Mouse (Mus musculus) layer of hippocampus, postnatal 36 days (tissue): ENCODE results near the gene H1foo. TPM values are rescaled to one million over a fixed set of nuclear protein-coding genes. Genes with fewer than 3 reads are reported as not detected.

Experiments
- DNase-seq, 2 experiments: peaks; one replicate each; pipeline ENCODE4 v3.0.0; 2022
- total RNA-seq, 2 experiments: library from RNA; stranded (reverse); gene quantifications; 2 replicates each; pipeline ENCODE4 v1.2.3; 2021

H1foo gene
- total RNA-seq, 2 experiments from 2014 or later: not detected

DNA sequence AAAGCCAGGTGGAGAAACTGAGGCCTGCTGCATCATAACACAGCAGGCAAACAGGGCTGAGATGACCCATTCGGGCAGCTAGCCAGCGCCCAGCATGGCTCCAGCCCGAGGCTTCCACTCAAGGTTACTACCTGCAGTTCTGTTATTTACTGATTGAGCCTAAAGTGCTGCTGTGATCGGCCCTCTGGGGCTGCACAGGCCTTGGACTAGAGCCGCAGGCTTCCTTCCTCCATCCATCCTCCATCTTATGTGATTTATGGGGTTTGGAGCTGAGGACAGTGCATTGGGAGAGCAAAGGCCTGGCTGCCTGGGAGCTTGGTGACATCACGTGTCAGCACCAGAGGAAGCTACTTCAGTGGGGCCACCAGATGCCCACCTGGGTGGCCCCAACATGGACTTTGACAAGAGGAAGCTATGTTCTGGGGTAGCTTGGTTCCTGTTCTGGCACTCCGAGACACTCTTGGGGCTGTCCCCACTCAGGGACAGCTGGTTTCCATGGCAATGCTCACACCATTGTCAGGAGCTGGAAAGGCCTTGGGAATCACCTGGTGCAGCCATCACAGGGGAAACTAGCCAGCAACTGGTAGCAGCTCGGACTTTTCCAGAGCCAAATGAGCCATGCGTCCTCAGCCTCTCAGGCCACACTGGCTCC is 42.5 kb downstream of the H1foo start:
- no peak for DNase-seq

DNA sequence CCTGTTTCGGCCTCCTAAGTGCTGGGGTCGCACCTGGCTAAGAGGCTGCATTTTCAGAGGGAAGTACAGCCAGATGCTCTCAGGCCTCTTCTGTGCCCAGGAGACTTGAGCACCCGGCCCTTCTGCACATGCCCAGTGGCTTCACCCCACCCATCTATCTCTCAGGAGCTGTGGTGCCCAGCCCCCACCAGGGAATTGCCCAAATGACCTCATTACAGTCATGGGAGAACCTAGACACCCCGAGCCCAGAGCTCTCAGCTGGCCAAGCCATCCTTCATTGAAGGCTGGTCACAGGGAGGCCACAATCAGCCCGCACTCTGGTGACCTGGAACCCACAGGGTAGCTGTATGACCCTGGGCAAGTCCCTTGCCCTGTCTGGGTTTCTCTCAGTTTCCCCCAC is 44.3 kb downstream of the H1foo start:
- no peak for DNase-seq

DNA sequence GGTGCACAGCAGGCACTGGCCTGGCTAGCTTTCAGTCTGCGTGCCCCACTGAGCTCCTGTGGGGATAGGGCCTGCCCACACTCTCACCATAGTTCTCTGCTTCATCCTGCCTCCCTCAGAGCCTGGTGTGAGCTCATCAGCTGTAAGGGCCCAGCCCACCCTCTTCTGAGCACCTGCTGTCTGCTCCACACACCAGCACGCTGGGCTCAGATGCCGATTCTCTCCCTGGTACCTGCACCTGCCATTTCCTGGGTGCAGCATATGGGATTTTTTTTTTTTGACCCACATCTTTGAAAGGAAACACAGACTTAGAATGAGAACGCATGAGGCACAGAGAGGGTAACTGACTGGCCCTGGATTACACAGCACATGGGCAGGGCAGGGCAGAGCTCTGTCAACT is 44.9 kb downstream of the H1foo start:
- no peak for DNase-seq

DNA sequence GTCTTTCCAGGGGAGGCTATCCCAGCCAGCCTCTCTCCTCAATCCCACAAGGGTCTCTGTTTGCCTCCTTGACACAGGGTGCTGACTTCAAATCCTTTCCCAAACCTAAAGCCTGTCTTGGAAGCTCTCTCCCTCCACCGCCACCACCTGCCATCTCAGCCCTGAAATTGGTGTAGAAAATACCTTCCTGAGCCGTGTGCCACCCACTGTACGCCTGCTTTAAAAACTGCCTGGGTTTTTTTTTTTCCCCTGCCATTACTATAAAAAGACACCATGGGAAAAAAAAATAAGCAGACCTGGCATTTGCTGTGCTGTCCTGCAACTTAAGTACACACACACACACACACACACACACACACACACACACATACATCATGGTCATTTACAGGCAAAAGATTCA is 45.3 kb downstream of the H1foo start:
- no peak for DNase-seq

DNA sequence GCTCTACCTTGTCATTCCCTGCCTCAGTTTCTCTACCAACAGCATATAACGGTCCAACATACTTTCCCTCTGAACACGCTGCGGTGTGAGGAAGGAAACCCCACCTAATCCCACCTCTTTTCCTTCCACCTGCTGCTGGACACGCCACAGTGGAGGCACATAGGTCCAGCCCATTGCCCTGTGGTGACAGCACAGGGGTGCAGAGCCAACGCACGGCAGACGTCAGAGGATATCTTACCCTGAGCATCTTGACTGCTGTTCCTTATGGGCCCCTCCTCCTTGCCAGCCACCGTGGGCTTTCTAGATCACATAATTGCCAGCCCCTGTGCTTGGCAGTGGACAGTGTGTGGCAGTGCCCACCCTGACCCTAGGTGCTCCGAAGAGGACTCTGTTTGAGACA is 45.7 kb downstream of the H1foo start:
- DNase-seq: no peak

DNA sequence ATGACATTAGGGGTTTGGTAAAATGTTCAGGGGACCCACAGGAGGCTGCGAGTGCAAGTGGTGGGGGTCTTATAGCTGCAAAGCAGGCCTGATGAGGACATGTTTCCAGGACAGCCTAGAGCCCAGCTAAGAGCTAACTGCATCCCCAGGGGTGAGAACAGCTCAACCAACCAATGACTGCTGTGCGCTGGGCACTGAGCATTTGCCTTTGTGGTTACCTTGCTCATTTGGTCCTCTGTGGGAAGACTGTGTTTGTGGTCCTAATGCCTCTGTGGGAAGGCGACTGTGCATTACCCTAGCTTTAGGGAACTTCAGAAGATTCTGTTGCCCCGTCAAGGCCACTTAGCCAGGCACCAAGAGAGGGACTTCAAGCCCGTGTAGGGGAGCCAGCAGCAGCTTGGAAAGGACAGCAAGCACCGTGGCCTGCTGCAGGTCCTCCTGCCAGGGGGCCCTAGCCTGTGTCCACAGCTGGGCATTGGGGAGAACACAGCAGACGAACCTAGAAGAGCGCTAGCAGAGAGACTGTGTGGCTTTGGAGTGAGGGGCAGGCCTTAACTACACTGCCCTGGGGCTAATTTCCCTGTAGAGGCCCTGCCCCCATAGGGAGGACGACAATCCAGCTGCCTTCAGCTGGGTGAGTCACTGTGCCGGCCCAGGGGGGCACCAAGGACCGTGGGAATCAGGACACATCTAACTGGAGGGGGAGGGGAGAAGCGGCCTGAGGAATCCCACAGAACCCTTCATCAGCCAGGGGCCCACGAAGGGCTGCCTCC is 46.6 kb downstream of the H1foo start:
- DNase-seq: no peak

DNA sequence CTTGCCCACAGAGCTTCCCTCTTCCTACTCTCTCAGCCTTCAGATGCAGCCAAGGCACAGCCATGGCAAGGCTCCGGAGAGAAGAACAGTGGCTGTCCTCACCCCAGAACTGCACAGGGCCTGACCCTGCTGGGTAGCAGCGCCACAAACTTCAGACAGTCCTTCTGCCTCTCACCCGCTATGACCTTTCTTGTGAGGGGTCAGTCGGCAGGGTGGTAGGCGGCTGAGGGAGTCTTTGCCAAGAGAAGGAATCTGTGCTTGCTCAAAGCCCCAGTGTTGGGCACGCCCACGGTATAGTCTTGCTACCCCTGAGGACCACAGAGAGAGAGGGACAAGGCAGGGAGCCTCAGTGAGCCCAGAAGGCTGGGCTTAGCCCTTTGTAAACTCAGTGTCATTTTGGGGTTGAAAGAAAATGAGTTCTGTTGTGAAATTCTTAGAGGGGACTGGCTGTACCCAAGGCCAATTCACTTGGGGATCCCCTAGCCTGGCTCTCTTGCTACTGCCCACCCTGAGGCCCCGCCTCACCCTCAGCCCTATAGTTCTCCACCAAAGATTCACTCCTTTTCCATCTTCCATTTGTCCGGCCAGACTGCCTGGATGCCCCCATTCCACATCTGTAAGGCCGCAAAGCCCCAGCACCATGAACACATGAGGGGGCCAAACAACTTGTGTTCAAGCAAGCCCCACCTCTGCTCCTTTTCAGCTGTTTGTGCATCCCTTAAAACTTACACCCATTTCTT is 47.3 kb downstream of the H1foo start:
- DNase-seq: no peak

DNA sequence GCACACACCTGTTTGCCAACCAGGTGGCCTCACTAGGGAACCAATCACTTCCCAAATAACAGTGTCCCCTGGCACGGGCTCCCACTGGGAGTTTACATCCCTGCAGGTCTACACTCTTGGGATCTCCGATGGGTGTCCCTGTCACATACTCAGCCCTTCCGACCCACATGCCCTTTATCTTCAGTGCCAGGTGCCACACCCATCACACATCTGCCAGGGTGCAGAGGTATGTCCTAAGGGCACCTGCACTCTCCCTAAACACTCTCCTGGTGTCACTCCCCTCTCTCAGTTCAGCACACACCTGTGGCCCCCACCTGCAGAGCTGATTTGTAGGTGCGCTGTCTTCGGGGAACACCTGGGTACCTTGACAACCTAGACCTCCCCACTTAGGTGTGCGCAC is 48.2 kb downstream of the H1foo start:
- no peak for DNase-seq

DNA sequence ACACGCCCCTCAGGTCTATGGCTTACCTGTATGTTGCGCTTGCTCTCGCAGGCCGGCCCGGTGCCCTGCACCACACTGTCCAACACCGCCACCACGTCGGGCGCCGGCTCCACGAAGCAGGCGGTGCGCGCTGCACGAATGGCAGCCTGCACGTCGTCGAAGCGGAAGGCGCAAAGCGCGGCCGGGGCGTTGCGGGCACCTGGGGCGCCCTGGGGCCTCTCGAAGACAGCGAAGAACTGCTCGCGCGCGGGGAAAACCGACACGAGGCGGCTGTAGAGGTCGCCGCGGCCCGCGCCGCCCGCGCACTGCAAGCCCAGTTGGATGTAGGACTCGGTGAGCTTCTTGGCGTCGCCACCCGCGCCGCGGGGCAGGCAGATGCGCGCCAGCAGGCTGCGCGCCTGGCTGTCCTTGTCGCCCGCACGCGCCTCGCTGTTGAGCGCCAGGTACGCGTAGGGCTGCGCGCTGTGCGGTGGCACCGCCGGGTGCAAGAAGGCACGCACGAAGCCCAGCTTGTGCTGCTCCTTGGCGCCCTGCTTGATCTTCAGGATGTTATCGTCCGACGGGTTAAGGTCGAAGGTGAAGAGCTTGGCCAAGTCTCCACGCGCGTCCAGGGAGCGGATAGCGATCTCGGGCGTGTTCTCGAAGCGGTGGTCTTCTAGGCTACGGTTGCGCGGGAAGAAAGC is 48.9 kb downstream of the H1foo start:
- DNase-seq: no peak

DNA sequence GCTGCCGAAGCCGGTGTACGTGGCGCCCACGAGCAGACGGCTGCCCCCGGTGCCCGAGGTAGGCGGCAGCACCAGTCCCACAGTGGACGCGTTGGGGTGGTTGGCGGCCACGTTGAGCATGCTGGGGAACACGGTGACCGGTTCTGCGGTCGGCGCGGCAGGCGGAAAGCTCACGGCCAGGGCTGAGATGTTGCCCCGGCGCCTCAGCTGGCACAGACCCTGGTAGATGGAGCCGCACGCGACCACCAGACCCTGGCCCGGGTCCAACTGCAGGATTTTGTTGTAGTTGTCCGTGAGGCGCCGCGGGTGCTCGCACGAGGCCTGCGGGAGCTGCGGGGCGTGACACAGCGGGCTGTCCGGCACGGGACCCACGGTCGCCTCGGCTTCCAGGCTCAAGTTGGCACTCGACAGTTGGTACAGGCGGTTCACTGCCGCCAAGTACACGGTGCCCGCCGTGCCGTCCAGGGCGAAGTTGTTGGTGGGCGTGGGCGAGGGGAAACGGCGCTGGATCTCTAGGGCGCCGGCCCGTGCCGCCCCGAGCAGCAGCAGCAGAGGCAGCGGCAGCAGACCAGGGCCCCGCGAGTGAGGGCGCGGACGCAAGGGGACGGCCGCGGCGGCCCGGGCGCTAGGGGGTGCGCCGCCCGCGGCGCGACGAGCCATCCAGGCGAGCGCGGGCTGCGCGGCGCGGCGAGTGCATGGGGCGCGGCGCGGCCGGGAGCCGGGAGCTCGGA is 49.6 kb downstream of the H1foo start:
- DNase-seq: no peak

DNA sequence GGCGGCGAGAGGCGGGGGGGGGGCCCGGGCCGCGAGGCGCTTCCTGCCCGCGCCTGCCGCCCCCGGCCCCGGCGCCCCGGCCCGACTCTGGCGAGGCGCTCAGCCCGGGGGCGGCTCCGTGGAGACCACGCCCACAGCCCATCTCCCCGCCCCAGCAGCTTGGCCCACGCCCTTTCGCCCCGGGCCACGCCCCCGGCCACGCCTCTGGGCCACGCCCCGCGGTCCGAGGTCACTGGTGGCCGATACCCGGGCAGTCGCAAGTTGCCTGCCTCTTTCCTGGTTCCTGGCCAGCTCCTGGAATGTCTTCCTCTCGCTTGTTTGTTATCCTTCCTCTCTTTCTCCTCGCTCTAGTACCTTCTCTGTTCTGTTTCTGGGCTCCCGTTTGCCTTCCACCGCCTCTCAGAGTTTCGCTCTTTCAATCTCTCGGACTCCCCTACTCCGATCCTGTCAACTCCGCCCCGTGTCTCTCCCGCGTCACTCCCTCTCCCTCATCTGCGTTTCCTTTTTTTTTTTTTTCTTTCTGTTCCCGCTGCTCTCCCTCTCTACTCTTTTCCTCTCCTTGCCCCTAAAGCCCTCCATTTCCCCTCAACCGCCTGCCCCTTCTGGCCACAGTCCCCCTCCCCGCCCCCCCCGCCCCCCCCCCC is 50.3 kb downstream of the H1foo start, which contains the start of gene Plxnd1:
Gene Plxnd1, minus strand, starts transcription at position 129 of the 644 bp plus-strand sequence.
- peak; percentile 83 to 85 for DNase-seq

DNA sequence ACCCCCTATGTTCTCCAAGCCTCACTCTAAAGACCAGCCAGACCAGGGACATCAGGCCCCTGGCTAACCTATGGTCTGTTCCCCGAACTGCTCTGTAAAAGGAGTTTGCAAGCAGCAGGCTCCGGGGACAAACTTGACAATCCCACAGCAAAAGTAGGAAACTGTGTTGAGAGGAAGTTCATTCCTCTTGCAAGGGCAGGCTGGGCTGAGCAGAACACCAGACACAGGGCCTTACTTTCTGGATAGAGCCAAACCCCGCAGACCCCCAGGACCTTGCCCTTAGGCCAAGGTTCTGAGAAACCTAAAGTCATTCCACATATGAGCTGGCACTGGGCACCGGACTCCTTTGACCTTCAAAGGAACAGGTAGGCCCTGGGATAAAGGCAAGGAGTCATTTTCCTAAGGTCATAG is 50.8 kb downstream of the H1foo start:
- DNase-seq: no peak

DNA sequence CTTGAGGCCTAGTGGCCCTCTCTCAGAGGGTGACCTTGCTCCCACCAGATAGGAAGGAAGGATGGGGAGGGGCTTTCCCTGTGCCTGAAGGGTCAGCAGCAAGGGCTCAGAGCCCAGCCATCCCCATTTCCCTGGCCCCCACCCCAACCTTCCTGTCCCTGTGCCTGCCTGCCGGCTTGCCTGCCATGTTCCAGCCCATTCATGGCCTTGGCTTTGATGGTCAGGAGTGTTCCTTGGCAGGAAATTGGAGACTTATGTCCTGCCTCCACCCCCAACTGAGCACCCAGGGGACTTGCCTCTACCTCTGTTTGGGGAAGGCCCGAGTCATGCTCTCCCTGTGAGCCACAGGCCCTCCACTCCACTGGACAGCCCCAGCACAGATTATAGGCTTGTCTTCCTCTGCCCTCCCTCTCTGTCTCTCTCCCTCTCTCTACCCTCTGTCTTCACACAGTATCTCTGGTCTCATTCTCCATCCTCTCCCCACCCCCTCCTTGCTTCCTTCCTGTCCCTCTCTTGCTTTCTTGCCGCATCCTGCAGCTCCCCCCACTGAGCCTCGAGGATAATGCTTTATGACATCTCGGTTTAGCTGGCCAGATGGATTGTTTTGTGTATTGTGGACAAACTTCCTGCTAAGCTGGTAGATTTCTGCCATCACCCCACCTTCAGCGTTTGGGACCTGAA is 51.6 kb downstream of the H1foo start:
- no peak for DNase-seq

DNA sequence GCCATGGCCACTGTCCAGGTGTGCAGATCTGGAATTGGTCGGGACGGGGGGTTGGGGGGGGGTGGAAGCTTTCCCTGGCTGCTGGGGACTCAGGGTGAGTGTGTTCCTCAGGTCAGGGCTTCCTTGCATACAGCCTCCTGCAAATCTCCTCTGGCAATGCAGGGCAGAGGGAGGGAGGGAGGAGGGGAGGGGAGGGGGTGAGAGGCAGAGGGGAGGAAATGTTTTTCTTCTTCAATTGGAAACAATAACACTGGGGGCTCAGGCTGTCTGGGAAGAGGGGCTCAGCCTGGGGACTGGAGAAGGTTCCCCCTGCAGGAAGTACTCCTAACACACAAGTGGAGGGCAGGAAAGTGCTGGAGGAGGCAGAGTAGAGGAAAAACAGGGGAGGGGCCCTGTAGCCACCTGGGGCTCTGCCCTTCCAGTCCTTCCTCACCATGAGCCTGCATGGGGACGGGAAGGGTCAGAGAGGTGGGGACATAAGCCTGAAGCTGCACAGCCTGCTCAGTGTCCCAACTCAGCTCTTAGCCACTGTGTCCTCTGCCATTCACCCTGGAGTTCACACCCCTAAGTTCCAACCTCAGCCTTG is 53.1 kb downstream of the H1foo start:
- no peak for DNase-seq

DNA sequence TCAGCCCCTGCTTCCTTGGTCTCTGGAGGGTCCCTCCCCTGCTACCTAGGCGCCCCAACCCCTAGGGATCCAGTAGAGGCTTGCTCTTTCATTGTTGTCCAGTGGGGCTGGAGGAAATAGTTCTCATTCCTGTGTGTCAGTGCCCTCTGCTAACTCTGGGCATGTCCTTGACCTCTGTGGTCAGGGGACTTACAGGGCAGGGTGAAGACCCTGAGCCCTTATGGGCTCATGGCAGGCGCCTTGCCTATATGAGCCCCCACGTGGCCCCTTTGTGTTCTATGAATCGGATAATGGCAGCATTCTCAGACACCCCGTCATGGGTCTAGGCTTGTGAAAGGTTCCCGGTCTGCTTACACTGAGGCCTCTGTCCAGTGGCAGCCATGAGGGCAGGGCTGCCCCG is 54.0 kb downstream of the H1foo start:
- no peak for DNase-seq

DNA sequence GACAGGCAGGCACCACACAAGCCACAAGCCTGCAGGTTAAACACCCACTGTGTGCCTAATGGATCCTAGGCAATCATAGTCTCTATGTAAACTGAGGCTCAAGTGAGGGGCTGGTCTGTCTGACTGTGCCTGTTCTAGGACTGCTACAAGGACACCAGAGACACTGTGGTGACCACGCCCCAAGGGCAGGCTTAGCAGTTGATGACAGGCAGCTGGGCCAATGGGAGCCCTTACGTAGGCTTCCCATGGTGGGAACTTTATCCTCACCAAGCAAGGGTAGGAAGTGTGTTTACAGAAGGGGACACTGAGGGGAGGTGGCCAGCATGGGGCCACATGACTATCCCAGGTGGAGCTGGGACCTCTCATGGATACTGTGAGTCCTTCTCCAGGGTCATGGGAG is 54.5 kb downstream of the H1foo start:
- no peak for DNase-seq
